Mouse (Mus musculus) CD4-positive, CD25-positive, alpha-beta regulatory T cell, adult 9 weeks (primary cell): Measurements from ENCODE around the gene Fryl. TPM values are rescaled to one million over a fixed set of nuclear protein-coding genes. Genes with fewer than 3 reads are reported as not detected.

Experiments
- polyA plus RNA-seq: library from polyadenylated mRNA; unstranded; fragments of 100-300 nt; shearing (Covaris generic); gene quantifications from one replicate; pipeline ENCODE4 v1.2.1, GENCODE M21; 2017

The Fryl gene
- 128 TPM for polyA plus RNA-seq

GRCm38 (mm10) chr5:73256352-73257065 is at the start of gene Fryl:
TSS of gene Fryl (minus strand) at chr5:73256619.

GRCm38 (mm10) chr5:73292502-73293457 is 36.4 kb upstream of the Fryl start, which contains the start of gene Ociad1:
TSS of gene Ociad1 (plus strand) at chr5:73292784.

GRCm38 (mm10) chr5:73006784-73007581 is 249.4 kb downstream of the Fryl start, which contains the start of gene Slc10a4:
TSS of gene Slc10a4 (plus strand) at chr5:73006883.

GRCm38 (mm10) chr5:72974602-72975001 is 281.8 kb downstream of the Fryl start, which contains the start of gene Gm10135:
TSS of gene Gm10135 (minus strand) at chr5:72974702.

Other genes with a start within 250 kb of the Fryl start
- not detected for gene Slc10a4, start 249.7 kb downstream of the Fryl start, polyA plus RNA-seq
- gene Ociad1, start 36.2 kb upstream of the Fryl start, polyA plus RNA-seq, result 348 TPM
- 0.71 TPM for gene Ociad2, start 84.4 kb upstream of the Fryl start, polyA plus RNA-seq
- gene Cwh43, start 149.5 kb upstream of the Fryl start, polyA plus RNA-seq, result not detected
- 21.7 TPM for gene Dcun1d4, start 224.4 kb upstream of the Fryl start, polyA plus RNA-seq